Mouse (Mus musculus) layer of hippocampus, postnatal 36 days (tissue): ENCODE measurements around the gene Pitx1. TPM values are rescaled to one million over a fixed set of nuclear protein-coding genes. Genes with fewer than 3 reads are reported as not detected.

Source experiments
- DNase-seq, 2 experiments: peaks; one replicate each; pipeline ENCODE4 v3.0.0; 2022
- total RNA-seq, 2 experiments: library from RNA; stranded (reverse); gene quantifications; 2 replicates each; pipeline ENCODE4 v1.2.3; 2021

Gene Pitx1
- total RNA-seq, 2 experiments from 2014 or later = not detected

- no peak for DNase-seq
These were observed 4.9 kb downstream of the Pitx1 start for GRCm38 (mm10) chr13:55830833-55831721.

GRCm38 (mm10) chr13:55830081-55830832 is 5.7 kb downstream of the Pitx1 start:
- no peak for DNase-seq

DNA sequence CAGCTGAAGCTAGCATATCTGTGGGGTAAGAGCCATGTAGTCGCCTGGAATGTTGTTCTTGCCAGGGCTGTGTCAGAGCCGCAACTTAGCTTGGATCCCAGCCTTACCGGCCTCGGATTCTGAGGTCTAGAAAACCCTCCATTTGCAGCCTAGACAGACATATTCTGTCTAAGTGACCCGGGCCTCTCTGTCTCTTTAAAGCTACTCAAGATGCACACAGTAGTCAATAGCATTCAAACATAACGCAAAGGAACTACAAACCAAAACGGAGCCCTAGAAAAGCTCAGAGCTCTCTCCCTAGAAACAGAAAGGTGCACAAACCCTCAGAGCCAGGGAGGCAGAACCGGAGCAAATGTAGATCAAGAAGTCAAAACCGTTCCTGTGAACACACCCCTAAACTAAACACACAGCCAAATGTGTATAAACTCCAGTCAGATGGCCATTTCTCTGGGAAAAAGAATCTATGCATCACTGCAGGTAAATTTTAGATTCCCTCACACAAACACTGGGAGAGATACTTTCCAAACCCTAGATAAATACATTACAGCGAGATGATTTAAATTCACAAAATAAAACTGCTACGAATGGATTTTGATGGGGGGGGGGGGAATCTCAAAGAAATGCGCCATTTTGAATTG is 6.9 kb downstream of the Pitx1 start:
- DNase-seq = no peak

- no peak for DNase-seq
These were observed 7.6 kb downstream of the Pitx1 start for GRCm38 (mm10) chr13:55828141-55829017.

DNA sequence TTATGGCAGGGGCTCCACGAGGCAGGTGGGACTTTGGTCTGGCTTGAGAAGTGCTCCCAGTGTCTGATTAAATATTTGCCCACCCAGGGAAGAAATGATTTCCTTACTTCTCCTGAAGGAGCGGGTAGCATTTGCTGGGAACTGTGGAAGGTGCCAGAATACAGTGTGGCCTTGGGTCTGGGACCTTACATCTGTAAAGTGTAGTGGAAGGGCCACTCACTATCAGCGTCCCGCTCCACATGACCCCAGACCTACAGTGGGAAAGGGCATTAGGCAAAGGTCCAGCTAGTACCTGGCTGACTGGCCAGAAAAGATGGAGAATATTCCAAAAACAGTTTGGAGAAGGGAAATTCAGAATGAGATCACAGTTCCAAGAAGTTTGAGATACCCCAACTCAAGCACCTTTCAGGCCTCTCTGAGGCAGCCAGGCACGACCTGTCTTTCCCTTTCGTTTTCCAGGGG is 8.3 kb downstream of the Pitx1 start:
- no peak for DNase-seq

GRCm38 (mm10) chr13:55826796-55827678 is 9.0 kb downstream of the Pitx1 start:
- DNase-seq = no peak

DNA sequence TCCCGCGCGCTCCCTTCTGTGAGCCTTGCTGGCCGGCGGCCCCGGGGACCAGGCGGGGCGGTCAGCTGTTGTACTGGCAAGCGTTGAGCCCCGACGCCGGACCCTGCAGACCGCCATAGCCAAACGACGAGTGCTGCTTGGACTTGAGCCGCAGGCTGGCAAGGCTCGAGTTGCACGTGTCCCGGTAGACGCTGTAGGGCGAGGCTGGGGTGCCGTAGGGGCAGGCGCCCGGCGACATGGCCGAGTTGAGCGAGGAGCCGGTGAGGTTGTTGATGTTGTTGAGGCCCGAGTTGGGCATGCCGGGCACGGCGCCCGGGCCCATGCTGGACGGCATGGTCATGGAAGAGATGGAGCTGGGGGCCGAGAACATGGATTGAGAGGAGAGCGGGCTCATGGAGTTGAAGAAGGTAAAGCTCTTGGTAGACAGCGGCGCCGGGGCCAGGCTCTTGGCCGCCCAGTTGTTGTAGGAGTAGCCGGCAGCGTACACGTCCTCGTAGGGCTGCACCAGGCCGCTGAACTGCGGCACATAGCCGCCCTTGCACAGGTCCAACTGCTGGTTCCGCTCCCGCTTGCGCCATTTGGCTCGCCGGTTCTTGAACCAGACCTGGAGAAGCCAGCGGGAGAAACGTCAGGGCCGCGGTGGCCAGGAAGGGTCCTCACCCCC is 9.9 kb downstream of the Pitx1 start:
- no peak for DNase-seq

DNA sequence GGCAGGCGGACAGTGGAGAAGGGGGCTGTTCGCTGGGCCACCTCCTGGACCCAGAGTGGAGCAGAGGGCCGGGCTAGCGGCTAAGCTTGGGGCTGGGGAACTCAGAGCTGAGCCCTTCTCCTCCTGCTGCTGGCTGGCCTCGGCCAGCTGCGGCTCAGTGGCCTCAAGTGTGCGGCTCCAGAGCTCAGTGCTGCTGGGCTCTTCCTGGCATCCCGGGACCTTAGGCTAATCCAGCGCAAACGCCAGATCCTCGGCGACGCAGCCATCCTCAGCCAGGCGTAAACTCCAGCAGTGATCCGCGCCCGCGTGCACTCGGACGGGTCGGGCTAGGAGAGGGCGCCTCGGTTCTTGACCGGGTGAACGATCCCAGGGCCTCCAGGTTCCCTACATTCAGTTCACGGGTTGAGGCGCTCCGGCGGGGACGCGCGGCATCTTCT is 10.7 kb downstream of the Pitx1 start:
- no peak for DNase-seq

DNA sequence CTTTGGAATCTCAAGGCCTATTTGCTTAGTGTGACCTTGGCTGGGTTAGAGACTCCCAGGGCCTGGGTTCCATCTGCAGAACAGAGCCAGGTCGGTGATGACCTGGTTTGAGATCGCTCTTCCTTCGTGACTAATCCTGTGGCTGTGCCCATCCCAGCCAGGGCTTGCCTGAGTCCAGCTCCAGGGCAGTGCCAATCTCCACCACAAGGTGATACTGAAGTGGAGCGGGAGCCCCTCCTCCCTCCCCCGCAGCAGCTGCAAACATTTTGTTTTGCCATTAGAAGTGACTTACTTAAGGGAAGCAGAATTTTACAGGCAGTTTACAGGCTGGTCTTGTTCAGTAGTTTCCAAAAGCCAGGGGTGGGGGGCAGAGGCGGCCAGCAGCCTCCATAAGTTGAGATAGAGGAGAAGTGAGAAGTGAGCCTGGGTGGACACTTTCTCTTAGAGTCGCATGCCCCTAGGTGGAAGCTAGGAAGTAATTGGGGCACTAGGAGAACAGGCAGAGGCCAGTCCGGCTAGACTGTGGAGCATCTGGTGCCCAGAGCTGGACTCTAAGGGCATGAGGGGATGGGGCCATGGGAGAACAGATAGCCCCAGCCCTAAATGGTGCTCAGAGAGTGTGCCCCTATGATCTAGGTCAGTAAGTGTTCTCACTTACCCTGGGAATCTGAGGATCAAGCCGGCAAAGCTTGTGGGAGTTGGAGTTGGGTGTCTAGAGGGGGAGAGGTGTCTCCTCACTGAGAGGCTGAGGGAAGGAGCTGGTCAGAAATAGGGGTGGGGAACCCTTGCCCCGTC is 11.6 kb downstream of the Pitx1 start:
- no peak for DNase-seq

- DNase-seq = no peak
These were observed 13.5 kb downstream of the Pitx1 start for GRCm38 (mm10) chr13:55822499-55822898.

DNA sequence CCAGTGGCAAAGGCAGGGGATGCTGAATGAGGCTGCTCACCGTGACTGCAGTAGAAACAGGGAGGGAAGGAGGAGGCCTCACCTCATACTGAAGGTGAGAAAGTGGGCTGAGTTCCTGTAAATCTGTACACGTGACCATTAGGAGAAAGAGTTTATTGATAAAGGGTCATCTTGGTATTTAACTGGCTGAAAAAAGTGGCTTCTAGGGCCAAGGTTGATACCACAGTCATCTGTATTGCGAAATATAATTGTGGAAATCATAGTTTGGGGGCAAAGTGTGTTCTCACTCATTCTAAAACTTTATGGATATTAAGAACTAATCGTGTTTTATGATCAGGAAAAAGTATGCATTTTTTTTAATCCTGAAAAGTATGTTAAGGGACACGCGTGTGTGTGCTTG is 21.2 kb downstream of the Pitx1 start:
- DNase-seq = no peak

DNA sequence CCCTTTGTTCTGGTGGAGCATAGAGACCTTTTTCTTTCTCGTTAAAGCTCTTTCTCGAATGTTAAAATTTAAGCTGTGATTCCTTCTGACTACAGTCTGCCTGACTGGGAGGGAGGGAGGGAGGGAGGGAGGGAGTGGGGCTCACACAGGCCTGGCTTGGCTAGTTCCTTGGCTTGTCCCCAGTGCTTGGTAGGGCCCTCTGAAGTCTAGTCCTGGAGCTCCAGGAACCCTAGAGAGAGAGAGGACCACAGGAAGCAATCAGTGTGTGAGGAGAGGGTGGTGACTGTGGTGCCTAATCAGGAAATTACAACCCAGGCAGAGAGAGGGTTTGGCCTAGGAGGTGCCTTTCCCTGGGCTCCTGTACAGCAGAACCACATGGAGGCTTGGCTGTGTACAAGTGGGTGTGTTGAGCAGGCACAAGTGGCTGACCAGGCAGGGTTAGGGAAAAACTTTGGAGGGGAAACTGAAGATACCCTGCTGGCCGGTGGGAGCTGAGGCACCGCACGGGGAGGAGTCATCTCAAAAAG is 22.4 kb downstream of the Pitx1 start:
- DNase-seq = no peak

DNA sequence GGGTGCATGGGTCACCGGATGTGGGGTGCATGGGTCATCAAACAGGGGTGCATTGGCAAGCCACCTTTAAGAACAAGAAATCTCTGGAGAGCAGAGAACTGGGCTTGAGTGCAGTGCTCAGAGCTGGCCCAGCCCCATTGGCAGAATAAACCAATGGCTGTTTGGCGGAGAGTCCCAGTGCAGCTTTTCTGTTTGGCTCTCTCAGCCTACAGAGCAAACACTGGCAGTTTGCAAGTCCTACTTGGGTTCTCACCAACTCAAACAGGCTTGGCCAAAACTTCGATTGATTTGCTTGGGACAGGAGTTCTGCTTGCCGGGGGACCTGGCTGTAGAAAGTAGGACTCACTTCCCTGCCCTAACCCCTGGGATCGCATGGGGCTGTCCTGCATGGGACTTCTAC is 25.0 kb downstream of the Pitx1 start:
- no peak for DNase-seq

DNA sequence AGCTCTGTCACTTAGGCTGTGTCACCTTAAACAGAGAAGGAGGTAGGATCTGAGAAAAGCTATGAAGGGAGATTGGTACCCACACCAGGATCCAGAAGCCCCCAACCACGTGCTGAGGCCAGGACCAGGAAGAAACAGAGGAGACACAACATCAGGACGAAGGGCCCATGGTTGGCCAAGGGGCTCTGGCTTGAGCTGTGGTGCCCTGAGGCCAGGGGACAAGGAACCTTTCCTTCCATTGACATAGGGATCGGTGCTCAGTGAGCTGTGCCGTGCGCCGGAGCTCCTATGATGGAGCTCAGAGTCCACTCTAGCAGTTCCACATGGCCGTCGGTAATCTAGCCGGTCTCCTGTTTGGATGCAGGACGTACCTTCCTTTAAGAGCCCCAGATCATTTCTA is 26.3 kb downstream of the Pitx1 start:
- DNase-seq = no peak

- no peak for DNase-seq
These were observed 26.9 kb downstream of the Pitx1 start for GRCm38 (mm10) chr13:55809041-55809623.

- no peak for DNase-seq
These were observed 32.0 kb downstream of the Pitx1 start for GRCm38 (mm10) chr13:55803973-55804372.

- DNase-seq = no peak
These were observed 34.7 kb downstream of the Pitx1 start for GRCm38 (mm10) chr13:55801246-55801645.

DNA sequence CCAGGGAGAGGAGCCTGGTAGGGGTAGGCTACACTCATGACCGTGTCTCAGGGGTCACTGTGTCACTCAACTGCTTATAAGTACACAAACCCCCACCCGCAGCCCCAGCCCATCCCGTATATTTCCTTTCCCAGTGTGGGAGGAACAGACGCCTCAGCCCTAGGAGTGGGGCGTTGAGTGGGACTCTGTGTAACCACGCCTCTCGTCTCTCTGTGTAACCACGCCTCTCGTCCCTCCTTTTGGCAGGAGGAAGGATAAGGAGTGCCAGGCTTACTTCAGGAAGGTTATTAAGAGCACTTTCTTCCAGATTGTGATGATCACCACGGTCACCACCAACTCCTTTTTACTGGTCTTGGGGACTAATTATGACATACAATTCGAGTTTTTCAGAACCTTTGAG is 49.9 kb downstream of the Pitx1 start:
- DNase-seq = no peak

DNA sequence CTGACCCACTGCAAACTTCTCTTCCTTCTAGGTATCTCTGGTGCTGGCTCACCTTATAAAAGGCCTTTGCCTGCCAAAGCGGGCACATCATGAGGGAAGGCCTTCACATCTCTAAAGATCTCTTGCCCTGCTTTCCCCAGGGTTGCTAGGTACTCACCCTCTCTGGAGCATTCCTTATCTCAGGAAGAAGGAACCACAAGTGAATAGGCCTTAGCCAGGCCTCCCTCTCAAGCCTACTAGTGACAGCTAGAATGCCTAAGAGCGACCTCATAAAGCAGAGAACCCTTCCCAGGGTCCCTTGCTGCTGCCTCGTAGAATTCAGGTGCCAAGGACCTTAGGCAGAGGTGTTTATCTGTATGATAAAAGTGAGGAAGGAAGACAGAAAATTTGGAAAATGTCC is 51.7 kb downstream of the Pitx1 start, which contains the start of gene Catsper3:
Catsper3 (plus strand) TSS at position 301 of the 400 bp plus-strand sequence.
- DNase-seq = no peak
